Mouse (Mus musculus): Measurements from ENCODE around the gene Shisal2a. TPM values are rescaled to one million over a fixed set of nuclear protein-coding genes. Genes with fewer than 3 reads are reported as not detected.
"Not testable (repeated sequence)": the region's sequence is repeated elsewhere in the genome, so short reads cannot be mapped to it uniquely, and the experiment has no call there.

Shisal2a gene
- polyA plus RNA-seq, 1 experiment from 2014 or later = 2.7 TPM

GRCm38 (mm10) chr4:108363355-108364110 is 19.6 kb downstream of the Shisal2a start:
- Histone ChIP-seq H3K36me3 (ENCODE audit: control insufficient read depth, insufficient read depth) (no peaks in the 10 kb centered on the region), H3K4me3 (replicated peaks; ENCODE audit: low read length) (no peak overlapping the region), H3K9ac (replicated peaks; ENCODE audit: low read depth, low read length) (no peak overlapping the region), H3K9me3 (ENCODE audit: control insufficient read depth, low read length) (no peaks in the 10 kb centered on the region), H3K27me3 (replicated peaks; ENCODE audit: control insufficient read depth, insufficient read depth, low read length) (no peaks in the 10 kb centered on the region), H3K4me2 (ENCODE audit: low read length) (no peak overlapping the region; the same call in 1 of the 2 replicates), H3K4me1 (replicated peaks; ENCODE audit: control insufficient read depth, insufficient read depth, low read length) (peaks cover 42% of the 10 kb centered on the region), H3K27ac (ENCODE audit: low read length) (no peak overlapping the region; the same call in 1 of the 2 replicates)
- no peak for ATAC-seq
- WGBS = 15% methylated on average over 7 of the region's 7 CpGs

GRCm38 (mm10) chr4:108362321-108363261 is 20.6 kb downstream of the Shisal2a start:
- peak overlapping the region; percentile 58 for H3K27ac ChIP-seq (ENCODE audit: low read length)
- H3K4me3 ChIP-seq (replicated peaks; ENCODE audit: low read length) = no peak overlapping the region
- WGBS = 3% methylated on average over 18 of the region's 18 CpGs
- ATAC-seq = peak; percentile 14
- peak overlapping the region; percentile 29; the same call in 1 of the 2 replicates for H3K9ac ChIP-seq (replicated peaks; ENCODE audit: low read depth, low read length)
- H3K27me3 ChIP-seq (replicated peaks; ENCODE audit: control insufficient read depth, insufficient read depth, low read length) = no peaks in the 10 kb centered on the region
- H3K4me2 ChIP-seq (ENCODE audit: low read length) = peak overlapping the region; percentile 32
- no peaks in the 10 kb centered on the region for H3K36me3 ChIP-seq (ENCODE audit: control insufficient read depth, insufficient read depth)
- no peaks in the 10 kb centered on the region for H3K9me3 ChIP-seq (ENCODE audit: control insufficient read depth, low read length)
- peaks cover 42% of the 10 kb centered on the region for H3K4me1 ChIP-seq (replicated peaks; ENCODE audit: control insufficient read depth, insufficient read depth, low read length)

- Histone ChIP-seq H3K4me2 (ENCODE audit: low read length) (peak overlapping the region; percentile 45), H3K27me3 (replicated peaks; ENCODE audit: control insufficient read depth, insufficient read depth, low read length) (no peaks in the 10 kb centered on the region), H3K4me1 (replicated peaks; ENCODE audit: control insufficient read depth, insufficient read depth, low read length) (peaks cover 42% of the 10 kb centered on the region), H3K4me3 (replicated peaks; ENCODE audit: low read length) (peak overlapping the region; percentile 26; the same call in 1 of the 2 replicates), H3K36me3 (ENCODE audit: control insufficient read depth, insufficient read depth) (no peaks in the 10 kb centered on the region), H3K9me3 (ENCODE audit: control insufficient read depth, low read length) (no peaks in the 10 kb centered on the region), H3K9ac (replicated peaks; ENCODE audit: low read depth, low read length) (peak overlapping the region; percentile 56), H3K27ac (ENCODE audit: low read length) (peak overlapping the region; percentile 98)
- 5% methylated on average over 28 of the region's 28 CpGs for WGBS
- ATAC-seq = peak; percentile 94
Measured at GRCm38 (mm10) chr4:108360136-108361055, 22.8 kb downstream of the Shisal2a start.

GRCm38 (mm10) chr4:108358498-108358897 is 24.7 kb downstream of the Shisal2a start:
- Histone ChIP-seq H3K4me1 (replicated peaks; ENCODE audit: control insufficient read depth, insufficient read depth, low read length) (peaks cover 37% of the 10 kb centered on the region), H3K9me3 (ENCODE audit: control insufficient read depth, low read length) (no peaks in the 10 kb centered on the region), H3K4me3 (replicated peaks; ENCODE audit: low read length) (no peak overlapping the region), H3K27ac (ENCODE audit: low read length) (peak overlapping the region; percentile 98; the same call in 1 of the 2 replicates), H3K36me3 (ENCODE audit: control insufficient read depth, insufficient read depth) (no peaks in the 10 kb centered on the region), H3K27me3 (replicated peaks; ENCODE audit: control insufficient read depth, insufficient read depth, low read length) (no peaks in the 10 kb centered on the region), H3K4me2 (ENCODE audit: low read length) (no peak overlapping the region), H3K9ac (replicated peaks; ENCODE audit: low read depth, low read length) (no peak overlapping the region)
- no peak for ATAC-seq
- WGBS = 22% methylated on average over 4 of the region's 4 CpGs

- Histone ChIP-seq H3K27ac (ENCODE audit: low read length) (no peak overlapping the region), H3K4me2 (ENCODE audit: low read length) (no peak overlapping the region), H3K4me1 (replicated peaks; ENCODE audit: control insufficient read depth, insufficient read depth, low read length) (peaks cover 27% of the 10 kb centered on the region), H3K36me3 (ENCODE audit: control insufficient read depth, insufficient read depth) (no peaks in the 10 kb centered on the region), H3K9me3 (ENCODE audit: control insufficient read depth, low read length) (no peaks in the 10 kb centered on the region), H3K4me3 (replicated peaks; ENCODE audit: low read length) (no peak overlapping the region), H3K9ac (replicated peaks; ENCODE audit: low read depth, low read length) (no peak overlapping the region), H3K27me3 (replicated peaks; ENCODE audit: control insufficient read depth, insufficient read depth, low read length) (no peaks in the 10 kb centered on the region)
- no peak for ATAC-seq
- 93% methylated on average over 8 of the region's 8 CpGs for WGBS
Measured at GRCm38 (mm10) chr4:108357458-108357857, 25.7 kb downstream of the Shisal2a start.

GRCm38 (mm10) chr4:108353591-108353990 is 29.6 kb downstream of the Shisal2a start:
- not testable (repeated sequence) for H3K36me3 ChIP-seq (ENCODE audit: control insufficient read depth, insufficient read depth); H3K27me3 ChIP-seq (replicated peaks; ENCODE audit: control insufficient read depth, insufficient read depth, low read length); H3K9me3 ChIP-seq (ENCODE audit: control insufficient read depth, low read length); H3K4me3 ChIP-seq (replicated peaks; ENCODE audit: low read length); H3K27ac ChIP-seq (ENCODE audit: low read length); H3K9ac ChIP-seq (replicated peaks; ENCODE audit: low read depth, low read length); ATAC-seq; H3K4me2 ChIP-seq (ENCODE audit: low read length)
- H3K4me1 ChIP-seq (replicated peaks; ENCODE audit: control insufficient read depth, insufficient read depth, low read length) = peaks cover 16% of the 10 kb centered on the region

GRCm38 (mm10) chr4:108350819-108351218 is 32.3 kb downstream of the Shisal2a start:
- H3K27ac ChIP-seq (ENCODE audit: low read length) = 0 out of 2 replicates have a peak overlapping the region, but pooled peaks have one; percentile 10
- peak; percentile 78 for ATAC-seq
- H3K4me2 ChIP-seq (ENCODE audit: low read length) = 0 out of 2 replicates have a peak overlapping the region, but pooled peaks have one; percentile 13

GRCm38 (mm10) chr4:108349836-108350547 is 33.2 kb downstream of the Shisal2a start:
- ATAC-seq = no peak
- Histone ChIP-seq H3K9me3 (ENCODE audit: control insufficient read depth, low read length) (no peaks in the 10 kb centered on the region), H3K36me3 (ENCODE audit: control insufficient read depth, insufficient read depth) (no peaks in the 10 kb centered on the region), H3K4me1 (replicated peaks; ENCODE audit: control insufficient read depth, insufficient read depth, low read length) (peaks cover 16% of the 10 kb centered on the region), H3K4me2 (ENCODE audit: low read length) (no peak overlapping the region), H3K4me3 (replicated peaks; ENCODE audit: low read length) (no peak overlapping the region), H3K27me3 (replicated peaks; ENCODE audit: control insufficient read depth, insufficient read depth, low read length) (no peaks in the 10 kb centered on the region), H3K9ac (replicated peaks; ENCODE audit: low read depth, low read length) (no peak overlapping the region), H3K27ac (ENCODE audit: low read length) (no peak overlapping the region)
- WGBS = 38% methylated on average over 8 of the region's 8 CpGs

More at GRCm38 (mm10) chr4:108350819-108351218, 32.3 kb downstream of the Shisal2a start:
- 0 out of 2 replicates have a peak overlapping the region, but pooled peaks have one; percentile 22 for H3K9ac ChIP-seq (replicated peaks; ENCODE audit: low read depth, low read length)
- H3K4me1 ChIP-seq (replicated peaks; ENCODE audit: control insufficient read depth, insufficient read depth, low read length) = peaks cover 16% of the 10 kb centered on the region
- no peaks in the 10 kb centered on the region for H3K27me3 ChIP-seq (replicated peaks; ENCODE audit: control insufficient read depth, insufficient read depth, low read length)
- no peaks in the 10 kb centered on the region for H3K9me3 ChIP-seq (ENCODE audit: control insufficient read depth, low read length)
- 2% methylated on average over 8 of the region's 8 CpGs for WGBS
- no peak overlapping the region for H3K4me3 ChIP-seq (replicated peaks; ENCODE audit: low read length)
- no peaks in the 10 kb centered on the region for H3K36me3 ChIP-seq (ENCODE audit: control insufficient read depth, insufficient read depth)
